Mouse (Mus musculus): ENCODE data around the gene Trim60. TPM values are rescaled to one million over a fixed set of nuclear protein-coding genes. Genes with fewer than 3 reads are reported as not detected.
"Not testable (repeated sequence)": the region's sequence is repeated elsewhere in the genome, so short reads cannot be mapped to it uniquely, and the experiment has no call there.

Trim60 gene
- not detected for total RNA-seq (2021)

DNA sequence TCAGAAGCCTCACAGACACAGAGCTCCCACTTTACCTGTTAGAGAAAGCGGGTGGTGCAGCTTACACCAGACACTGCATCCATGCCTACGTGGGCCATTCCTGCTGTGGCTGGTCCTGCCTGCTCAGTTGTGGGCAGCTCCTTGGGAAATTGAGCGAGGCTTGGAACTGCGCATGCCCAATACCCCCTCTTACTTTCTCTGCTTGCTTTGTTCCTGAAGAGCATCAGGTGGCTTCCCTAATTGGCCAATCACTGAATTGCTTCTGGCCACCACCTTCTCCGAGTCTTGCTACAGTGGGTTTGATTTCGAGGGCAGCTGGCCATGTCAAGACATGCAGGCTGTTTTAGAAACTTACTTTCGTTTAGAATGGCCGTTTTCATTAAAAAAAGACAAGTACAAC, at the start of gene Trim60, which contains the start of gene Trim61:
Gene Trim60 (minus strand): TSS at position 162 of the 400 bp plus-strand sequence.
Gene Trim61 (minus strand): TSS at position 101 of the 400 bp plus-strand sequence.
- intact Hi-C loops (cut with DNase I) = no loop called here
- DNase-seq = no peak

DNA sequence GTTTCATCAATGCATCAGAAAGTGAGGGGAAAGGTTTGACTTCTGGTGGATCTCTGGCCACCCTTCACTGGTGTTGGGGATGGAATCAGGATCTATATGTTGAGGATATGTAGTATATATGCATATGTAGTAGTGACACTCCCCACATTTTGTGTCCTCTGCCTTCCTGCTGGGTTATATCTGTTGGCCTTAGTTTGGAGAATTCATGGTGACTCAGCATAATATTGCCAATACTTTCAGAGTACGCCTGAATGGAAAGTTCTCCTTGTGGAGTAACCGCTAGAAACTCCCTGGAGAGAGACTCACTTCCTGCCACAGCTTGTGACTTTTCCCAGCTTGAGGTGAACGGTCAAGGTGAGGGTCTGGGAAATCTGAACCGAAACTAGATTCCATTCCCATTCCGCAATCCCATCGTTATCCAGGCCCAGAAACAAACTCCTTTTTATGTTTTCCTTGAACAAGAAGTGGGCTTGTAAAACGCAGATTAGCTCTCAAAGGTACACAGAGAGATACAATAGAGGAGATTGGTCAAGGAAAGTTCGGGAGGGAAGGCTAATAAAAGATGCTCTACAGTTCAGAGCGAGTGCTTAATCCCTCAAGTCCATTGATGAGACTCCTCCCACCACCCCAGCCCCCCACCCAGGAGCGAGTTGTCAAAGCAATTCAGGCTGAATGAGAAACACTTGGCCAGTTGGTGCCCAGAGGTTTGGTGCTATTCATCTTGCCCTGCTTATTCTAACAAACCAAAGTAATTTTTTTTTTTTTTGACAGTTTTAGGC, 49.5 kb upstream of the Trim60 start:
- intact Hi-C loops (cut with DNase I) = no loop called here
- no peak for DNase-seq

DNA sequence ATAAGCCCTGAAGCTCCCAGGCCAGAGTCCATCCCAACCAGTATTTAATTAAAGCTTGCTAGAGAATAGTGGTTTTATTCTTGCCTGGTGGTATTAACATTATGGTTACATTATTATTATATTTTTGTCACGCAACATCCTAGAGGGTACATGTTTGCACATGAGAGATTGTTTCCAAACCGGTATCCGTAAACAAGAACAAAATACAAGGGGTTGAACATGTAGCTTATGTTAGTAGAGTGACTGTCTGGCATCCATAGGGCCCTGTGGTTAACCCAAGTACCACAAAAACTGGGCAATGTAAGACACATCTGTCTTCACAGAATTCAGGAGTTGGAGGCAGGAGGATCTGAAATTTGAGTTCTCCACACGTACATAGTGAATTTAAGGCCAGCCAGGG, 48.6 kb upstream of the Trim60 start:
- no peak for DNase-seq
- intact Hi-C loops (cut with DNase I) = no loop called here

DNA sequence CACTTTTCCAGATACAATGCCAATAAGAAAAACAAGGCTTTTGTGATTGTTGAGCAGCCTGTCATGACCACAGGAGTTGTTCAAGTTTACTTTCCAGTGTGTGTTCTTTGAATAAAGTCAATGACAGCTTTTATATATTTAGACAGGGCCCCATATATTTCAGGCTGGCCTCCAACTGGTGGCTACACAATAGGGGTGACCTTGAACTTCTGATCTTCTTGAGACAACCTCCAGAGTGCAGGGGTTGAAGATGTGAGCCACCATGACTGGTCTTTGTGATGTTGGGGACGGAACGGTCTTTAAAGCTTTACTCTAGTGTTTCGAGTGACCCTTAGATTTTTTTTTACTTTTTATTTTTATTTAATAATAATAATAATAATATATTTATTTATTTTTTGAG, 47.2 kb upstream of the Trim60 start:
- no peak for DNase-seq
- intact Hi-C loops (cut with DNase I) = no loop called here

DNA sequence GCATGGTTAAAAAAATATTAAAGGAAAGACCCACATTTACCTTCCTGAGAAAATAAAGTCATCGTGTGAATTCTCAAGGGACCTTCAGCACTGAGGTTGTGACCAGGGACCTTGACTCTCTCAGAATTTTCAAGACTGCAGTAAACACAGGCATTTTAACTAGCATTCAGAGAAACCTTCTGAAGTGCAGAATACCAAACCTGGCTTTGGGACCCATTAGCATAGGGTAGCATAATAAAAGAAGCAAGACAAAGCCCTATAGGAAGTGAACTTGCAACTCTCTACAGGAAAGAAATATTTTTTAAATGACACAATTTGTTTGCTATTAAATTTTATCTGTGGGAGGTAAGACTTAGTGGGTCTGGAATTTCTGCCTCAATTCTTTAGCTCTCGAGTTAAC, 45.7 kb upstream of the Trim60 start:
- DNase-seq = no peak
- intact Hi-C loops (cut with DNase I) = no loop called here

DNA sequence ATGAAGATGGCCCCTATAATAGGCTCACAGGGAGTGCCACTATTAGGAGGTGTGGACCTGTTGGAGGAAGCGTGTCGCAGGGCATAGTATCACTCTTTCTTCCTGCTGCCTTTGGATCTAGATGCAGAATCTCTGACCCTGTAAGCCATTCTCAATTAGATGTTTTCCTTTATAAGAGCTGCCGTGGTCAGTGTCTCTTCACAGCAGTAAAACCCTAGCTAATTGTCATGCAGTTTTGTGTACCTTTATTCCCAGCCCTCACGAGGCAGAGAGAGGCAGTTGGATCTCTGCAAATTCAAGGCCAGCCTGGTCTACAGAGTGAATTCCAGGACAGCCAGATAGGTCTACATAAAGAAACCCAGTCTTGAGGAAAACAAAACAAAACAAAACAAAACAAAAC, 43.8 kb upstream of the Trim60 start:
- intact Hi-C loops (cut with DNase I) = no loop called here
- no peak for DNase-seq

DNA sequence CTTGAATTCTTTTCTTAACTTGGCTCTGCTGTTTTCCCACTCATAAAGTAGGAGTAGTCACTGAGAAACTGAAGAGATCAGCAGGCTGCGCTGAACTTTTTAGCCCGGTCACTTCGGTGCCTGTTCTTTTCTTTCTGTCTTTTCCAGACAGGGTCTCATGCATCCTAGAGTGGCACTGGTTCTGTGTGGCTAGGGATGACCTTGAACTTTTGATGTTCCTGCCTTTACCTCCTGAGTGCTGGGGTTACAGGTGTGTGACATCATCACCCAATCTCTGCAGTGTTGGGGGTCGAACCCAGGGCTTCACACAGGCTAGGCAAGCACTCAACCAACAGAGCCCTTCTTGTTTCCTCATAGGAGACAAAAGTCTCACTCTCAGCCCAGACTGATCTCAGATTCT, 38.3 kb upstream of the Trim60 start:
- no peak for DNase-seq
- intact Hi-C loops (cut with DNase I) = no loop called here

DNA sequence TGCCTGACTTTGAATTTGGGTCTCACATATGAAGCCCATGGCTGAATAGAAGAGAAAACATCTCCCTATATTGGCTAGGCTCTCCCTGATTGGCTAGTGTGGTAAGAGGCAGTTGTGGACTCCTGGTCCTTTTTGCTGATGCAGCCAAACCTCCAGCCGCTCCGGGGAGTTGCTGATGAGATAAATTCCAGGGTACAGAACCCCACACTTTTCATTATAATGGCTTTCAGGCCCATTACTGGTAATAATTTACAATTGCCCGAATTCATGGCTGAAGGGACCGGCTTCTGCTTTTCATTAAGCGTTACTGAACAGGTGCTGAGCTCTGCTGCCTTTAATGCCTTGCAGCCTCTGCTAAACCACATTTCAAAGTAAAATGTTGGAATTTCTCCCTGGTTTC, 35.6 kb upstream of the Trim60 start:
- intact Hi-C loops (cut with DNase I) = no loop called here
- no peak for DNase-seq

DNA sequence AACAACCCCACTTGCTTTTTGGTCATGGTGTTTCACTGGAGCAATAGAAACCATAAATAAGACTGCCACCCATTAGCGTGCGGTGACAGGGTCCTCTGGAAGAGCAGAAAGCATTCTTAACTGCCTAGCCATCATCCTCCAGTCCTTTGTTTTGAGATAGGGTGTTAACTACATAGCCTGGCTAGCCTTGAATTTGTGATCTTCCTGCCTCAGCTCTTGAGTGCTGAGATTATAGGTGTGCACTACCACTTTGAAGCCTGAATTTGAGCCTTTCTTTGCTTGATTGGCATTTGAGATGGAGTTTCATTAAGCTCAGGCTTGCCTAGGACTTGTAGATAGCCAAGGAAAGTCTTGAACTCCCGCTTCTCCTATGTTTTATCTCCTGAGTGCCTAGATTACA, 35.2 kb upstream of the Trim60 start:
- intact Hi-C loops (cut with DNase I) = no loop called here

DNA sequence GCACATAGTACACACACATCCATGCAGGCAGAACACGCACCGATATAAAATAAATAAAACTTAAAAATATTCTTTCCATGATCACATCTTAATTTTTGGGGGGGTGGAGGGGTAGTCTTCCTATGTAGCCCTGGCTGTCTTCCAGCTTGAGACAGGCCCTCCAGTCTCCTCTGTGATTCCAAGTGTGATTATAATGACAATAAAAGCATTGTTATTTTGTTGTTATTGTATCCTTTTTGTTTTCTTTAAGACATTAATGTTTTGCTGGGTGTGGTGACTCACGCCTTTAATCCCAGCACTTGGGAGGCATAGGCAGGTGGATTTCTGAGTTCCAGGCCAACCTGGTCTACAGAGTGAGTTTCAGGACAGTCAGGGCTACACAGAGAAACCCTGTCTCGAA, 29.4 kb upstream of the Trim60 start:
- no peak for DNase-seq
- intact Hi-C loops (cut with DNase I) = no loop called here

More for the DNA sequence above, 35.2 kb upstream of the Trim60 start:
- DNase-seq = no peak

DNA sequence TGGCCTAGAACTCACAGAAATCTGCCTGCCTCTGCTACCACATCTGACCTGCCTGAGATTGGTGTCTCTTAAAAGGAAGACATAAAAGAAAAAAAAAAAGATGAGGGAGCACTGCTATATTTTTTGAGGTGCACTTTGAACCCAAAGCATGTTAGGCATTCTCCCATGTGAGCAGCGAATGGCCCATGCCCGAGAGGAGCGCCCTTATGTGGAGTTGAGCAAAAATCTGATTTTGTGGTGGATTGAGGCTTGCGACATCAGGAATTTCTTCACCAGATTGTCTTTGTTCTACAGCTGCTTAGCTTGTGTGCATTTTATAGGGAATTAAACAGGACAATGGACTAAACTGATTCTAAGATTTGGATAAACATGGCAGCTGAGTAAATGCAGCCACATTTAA, 28.8 kb upstream of the Trim60 start:
- no peak for DNase-seq
- intact Hi-C loops (cut with DNase I) = no loop called here

DNA sequence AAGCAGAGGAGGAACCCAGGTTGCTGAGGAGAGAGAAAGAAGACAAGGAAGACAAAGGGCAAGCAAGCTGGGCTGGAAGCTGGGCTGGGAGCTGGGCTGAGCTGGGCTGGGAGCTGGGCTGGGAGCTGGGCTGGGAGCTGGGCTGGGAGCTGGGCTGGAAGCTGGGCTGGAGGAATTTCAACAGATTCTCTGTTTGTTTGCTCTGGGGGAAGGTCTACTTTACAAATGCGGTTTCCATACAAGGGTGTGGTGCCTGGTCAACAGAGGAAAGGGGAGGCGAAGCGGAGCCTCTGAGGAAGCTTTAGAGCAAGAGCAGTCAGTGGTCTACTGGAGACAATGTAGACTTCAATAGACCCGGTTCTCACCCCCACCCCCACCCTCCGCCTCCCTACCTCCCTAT, 28.2 kb upstream of the Trim60 start:
- DNase-seq = no peak
- intact Hi-C loops (cut with DNase I) = no loop called here

DNA sequence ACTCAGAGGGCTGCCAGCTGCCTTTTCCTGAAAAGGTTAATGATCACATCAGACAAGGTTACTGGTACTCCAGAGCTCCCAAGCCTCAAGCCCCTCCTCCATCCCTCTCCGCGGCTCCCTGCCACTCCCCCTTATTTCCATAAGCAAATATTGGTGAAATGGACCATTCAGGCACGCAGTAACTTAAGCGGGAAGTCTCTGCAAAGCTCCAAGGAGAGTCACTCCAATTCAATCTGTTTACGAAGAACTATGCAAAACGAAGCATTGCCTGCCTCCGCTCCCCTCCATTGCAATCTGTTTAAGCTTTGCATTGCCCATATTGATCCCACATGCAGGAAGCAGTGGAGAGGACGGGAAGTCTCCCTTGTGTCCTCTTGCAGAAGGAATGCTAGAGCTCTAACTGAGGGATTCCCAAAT, 18.7 kb upstream of the Trim60 start, which contains the start of gene Apela:
Gene Apela (minus strand): TSS at position 220 of the 417 bp plus-strand sequence.
- peak; percentile 4 to 6 for DNase-seq
- intact Hi-C loops (cut with DNase I) = no loop called here

DNA sequence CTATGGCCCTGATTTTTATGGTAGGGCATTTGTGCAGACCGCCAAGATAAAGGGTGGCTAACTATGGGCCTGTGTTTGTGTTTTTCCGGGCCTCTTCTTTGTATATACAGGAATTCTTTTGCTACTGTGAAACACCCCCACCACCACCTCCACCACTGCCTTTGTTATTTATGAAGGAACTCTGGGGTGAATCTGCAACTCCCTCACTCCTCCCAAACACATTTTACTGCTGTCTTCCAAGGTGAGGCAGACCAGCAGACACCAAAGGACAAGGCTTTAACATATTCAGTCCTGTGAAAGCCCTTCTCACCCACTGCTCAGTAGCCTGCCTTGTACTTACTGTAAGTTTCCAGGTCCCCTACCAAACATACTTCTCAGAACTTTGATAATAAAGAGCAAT, 15.8 kb upstream of the Trim60 start:
- intact Hi-C loops (cut with DNase I) = no loop called here
- DNase-seq = no peak

DNA sequence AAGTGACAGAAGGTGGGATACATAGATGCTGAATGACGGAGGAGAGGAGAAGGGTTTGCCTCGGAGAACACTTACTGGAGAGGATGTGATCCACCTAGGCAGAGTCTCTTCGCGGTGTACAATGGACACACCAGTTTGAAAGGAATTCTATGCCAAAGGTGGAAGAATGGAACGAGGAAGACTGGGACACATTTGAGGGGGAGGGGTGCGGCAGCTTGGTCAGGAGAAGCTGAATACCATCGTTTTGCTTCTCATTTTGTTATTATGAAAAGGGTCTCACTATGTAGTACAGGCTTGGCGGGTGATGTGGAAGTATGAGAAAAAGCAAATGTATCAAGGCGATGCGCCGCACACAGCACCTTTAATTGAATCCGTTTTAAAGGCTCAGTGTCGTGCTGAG, 14.7 kb upstream of the Trim60 start:
- intact Hi-C loops (cut with DNase I) = no loop called here
- no peak for DNase-seq

DNA sequence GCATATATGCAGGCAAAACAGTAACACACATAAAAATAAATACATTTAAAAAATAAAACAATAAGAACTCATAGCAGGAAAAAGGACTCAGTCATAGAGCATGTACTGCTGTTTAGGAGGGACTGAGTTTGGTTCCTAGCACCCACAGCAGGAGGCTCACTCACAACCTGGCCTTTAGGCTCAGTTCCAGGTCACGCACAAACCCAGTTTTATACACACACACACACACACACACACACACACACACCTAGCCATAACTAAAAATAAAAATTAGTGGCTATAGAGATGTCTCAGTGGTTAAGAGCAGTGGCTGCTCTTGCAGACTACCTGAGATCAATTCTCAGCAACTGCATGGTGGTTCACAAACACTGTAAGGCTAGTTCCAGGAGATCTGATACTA, 13.7 kb upstream of the Trim60 start:
- DNase-seq = no peak
- intact Hi-C loops (cut with DNase I) = no loop called here

DNA sequence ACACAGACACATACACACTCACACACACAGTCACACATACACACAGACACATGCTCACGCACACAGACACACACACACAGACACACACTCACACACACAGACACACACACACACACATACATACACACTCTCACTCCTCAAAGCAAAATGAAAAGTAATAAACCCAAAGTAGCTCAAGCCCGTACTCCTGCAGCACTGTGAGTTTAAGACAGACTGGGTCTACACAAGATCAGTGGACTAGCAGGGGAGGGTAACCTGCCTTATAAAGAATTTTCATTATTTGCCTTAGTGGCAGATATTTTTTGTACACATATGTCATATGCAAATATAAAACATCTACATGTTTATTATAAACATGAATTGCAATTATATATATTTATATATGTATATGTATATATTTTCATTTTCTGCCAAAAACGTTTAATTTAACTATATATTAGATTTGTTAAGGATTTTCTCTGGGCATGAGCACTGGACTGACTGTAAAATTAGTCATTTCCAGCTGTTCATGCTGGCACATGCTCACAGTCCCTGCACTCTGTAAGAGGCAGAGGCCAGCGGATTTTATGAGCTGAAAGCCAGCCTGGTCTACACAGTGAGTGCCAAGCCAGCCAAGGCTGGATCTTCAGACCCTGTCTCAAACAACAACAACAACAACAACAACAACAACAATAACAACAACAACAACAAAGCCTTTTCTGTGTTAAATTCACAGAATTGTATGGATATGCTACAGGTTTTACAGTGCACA, 12.5 kb upstream of the Trim60 start:
- intact Hi-C loops (cut with DNase I) = no loop called here
- no peak for DNase-seq

DNA sequence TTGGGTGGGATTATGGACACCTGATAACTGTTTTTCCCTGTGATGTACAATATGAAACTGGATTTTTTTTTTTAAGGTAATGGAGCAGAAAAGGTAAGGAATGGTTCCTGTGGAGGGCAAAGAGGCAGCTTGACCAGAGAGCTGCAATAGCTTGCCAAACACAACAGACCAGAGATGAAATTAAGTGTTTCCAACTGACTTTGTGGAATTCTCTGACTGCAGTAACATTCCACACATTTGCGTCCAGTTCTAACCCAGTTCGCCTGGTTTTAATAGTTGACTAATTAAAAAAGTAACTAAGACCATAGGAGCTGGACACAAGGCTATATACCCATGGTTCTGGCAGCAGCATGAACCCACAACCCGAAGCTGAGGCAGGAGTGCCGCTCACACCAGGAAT, 11.4 kb upstream of the Trim60 start:
- intact Hi-C loops (cut with DNase I) = loop anchor here (10.0 kb wide), 1 partner anchor 1405 kb away; no protein-coding TSS in a partner anchor
- no peak for DNase-seq

DNA sequence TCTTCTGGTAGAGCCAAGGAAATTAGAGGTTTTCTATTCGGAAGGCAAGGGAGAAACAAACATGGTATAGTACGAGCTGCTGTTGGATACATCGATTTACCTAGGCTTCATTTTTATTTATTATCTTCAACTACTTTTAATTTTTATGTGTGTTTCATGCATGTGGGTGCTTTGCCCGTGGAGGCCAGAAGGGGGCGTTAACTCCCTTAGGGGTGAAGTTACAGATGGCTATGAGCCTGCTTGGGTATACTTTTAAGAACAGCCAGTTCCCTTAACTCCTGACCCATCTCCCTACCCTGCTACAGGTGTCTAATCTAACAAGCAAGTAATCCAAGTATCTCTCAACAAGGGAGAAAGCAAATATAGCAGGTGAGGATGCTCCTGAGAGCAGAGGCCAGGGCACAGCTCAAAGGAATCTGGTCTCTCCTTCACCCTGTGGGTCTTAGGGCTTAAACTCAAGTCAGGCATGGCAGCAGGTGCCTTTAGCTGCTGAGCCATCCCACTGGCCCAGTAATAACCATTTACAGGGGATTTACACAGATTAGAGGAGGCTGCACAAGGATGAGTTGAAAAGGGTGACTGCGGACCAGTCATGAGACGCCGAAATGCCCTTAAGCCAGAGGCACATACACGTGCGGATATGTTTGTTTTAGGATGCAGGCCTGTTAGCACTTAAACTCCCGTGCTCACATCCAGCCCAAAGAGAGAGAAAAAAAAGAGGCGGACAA, 10.7 kb upstream of the Trim60 start:
- DNase-seq = no peak
- intact Hi-C loops (cut with DNase I) = loop anchor here (10.0 kb wide), 1 partner anchor 1406 kb away; no protein-coding TSS in a partner anchor

DNA sequence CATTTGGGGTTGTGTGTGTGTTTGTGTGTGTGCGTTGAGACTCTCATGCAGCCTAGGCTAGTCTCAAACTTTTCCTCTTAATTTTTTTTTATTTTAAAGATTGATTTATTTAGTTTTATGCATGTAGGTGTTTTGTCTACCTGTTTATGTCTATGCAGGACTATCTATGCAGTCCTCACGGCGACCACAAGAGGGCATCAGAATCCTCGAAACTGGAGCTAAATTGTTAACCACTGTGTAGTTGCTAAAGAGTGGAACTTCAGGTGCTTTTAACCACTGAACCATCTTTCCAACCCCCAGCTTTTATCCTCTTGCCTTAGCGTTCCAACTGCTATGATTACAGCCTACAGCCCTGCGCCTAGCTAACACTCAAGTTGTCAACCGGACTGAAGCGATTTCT, 4.1 kb upstream of the Trim60 start:
- DNase-seq = peak; percentile 53 to 73
- intact Hi-C loops (cut with DNase I) = loop anchor here (1.0 to 10.0 kb wide), 2 partner anchors 88 to 1412 kb away; no protein-coding TSS in a partner anchor

DNA sequence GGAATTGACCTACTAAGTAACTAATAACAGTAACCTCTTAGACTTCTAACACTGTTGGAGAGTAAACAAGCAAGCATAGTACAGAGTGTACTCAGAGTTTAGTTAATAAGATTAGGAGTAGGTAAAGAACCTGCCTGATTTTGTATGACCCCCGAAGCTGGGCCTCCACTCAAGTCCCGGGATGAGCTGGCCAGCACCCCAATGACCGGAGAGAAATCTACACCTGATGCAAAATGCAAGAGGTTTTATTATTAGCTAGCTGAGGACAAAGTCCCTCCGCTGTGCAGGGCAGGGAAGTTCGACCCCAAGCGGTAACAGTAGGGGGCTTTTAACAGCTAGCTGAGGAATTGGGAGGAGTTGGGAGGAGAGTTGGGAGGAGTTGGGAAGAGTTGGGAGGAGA, 10.8 kb downstream of the Trim60 start:
- DNase-seq; intact Hi-C loops (cut with DNase I): not testable (repeated sequence)

Data from heart, postnatal 10 days (tissue).